Mouse (Mus musculus): ENCODE measurements around the gene Cd300lg. TPM values are rescaled to one million over a fixed set of nuclear protein-coding genes. Genes with fewer than 3 reads are reported as not detected.

The Cd300lg gene
- polyA plus RNA-seq, 1 experiment from 2014 or later = 0.46 TPM

DNA sequence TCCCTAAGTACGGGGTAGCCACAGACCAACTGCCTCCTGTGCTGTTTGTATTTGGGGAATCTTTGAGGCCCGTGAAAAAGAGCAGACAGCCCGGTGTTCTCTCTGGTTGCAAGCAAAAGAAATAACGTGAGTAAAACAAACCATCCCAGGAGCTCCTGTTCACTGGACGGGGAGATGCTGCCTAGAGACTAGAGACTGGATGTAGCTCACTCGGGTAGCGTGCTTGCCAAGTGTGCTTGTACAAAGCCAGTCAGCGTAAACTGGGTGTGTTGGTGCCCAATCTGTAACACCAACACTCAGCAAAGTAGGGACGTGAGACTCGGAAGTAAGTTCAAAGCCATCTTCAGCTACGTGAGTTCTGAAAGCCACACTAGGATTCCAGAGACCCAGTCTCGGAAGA is 11.4 kb downstream of the Cd300lg start:
- Histone ChIP-seq H3K36me3 (ENCODE audit: control insufficient read depth, insufficient read depth) (no peaks in the 10 kb centered on the region), H3K9me3 (ENCODE audit: control insufficient read depth, low read length) (no peaks in the 10 kb centered on the region), H3K9ac (replicated peaks; ENCODE audit: low read depth, low read length) (no peak overlapping the region), H3K4me2 (ENCODE audit: low read length) (no peak overlapping the region), H3K27ac (ENCODE audit: low read length) (no peak overlapping the region), H3K27me3 (replicated peaks; ENCODE audit: control insufficient read depth, insufficient read depth, low read length) (no peaks in the 10 kb centered on the region), H3K4me3 (replicated peaks; ENCODE audit: low read length) (no peak overlapping the region), H3K4me1 (replicated peaks; ENCODE audit: control insufficient read depth, insufficient read depth, low read length) (no peaks in the 10 kb centered on the region)
- no peak for ATAC-seq
- 78% methylated on average over 12 of the region's 12 CpGs for WGBS

DNA sequence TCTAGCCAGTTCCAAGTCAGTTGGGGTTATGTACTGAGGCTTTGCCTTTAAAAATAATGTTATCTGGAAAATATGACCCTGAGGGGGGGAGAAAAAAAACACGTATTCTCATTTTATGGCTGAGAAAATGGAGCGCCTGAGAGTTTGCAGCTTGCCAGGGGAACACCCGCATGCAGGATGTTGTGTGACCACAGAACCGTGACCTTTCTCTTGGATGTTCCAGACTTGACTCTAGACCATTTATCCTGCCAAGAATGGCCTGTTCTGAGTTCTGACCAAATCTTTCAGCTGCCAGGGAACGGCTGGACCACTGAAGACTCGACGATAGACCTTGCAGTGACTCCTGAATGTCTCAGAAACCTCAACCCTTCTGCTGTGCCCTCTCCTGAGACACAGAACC is 11.9 kb downstream of the Cd300lg start:
- Histone ChIP-seq H3K36me3 (ENCODE audit: control insufficient read depth, insufficient read depth) (no peaks in the 10 kb centered on the region), H3K4me3 (replicated peaks; ENCODE audit: low read length) (no peak overlapping the region), H3K4me1 (replicated peaks; ENCODE audit: control insufficient read depth, insufficient read depth, low read length) (no peaks in the 10 kb centered on the region), H3K9ac (replicated peaks; ENCODE audit: low read depth, low read length) (no peak overlapping the region), H3K27me3 (replicated peaks; ENCODE audit: control insufficient read depth, insufficient read depth, low read length) (no peaks in the 10 kb centered on the region), H3K27ac (ENCODE audit: low read length) (no peak overlapping the region), H3K4me2 (ENCODE audit: low read length) (no peak overlapping the region), H3K9me3 (ENCODE audit: control insufficient read depth, low read length) (no peaks in the 10 kb centered on the region)
- WGBS = 86% methylated on average over 7 of the region's 7 CpGs
- ATAC-seq = no peak

DNA sequence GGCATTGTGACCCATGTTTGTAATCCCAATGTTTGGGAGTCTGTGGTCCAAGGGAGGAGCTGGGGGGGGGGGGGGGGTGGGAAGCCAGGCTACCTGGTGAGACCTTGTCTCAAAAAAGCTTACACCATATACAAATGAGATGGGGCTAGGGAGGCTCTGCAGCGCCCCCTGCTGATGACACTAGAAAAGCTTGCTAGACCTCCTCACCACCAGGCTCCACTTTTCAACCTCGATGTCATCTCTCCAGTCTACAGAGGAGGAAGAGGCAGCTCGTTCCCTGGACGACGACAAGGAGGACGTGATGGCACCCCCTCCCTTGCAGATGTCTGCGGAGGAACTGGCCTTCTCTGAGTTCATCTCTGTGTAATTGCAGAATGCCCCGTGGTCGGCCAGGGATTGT is 12.5 kb downstream of the Cd300lg start:
- Histone ChIP-seq H3K4me3 (replicated peaks; ENCODE audit: low read length) (no peak overlapping the region), H3K4me1 (replicated peaks; ENCODE audit: control insufficient read depth, insufficient read depth, low read length) (no peaks in the 10 kb centered on the region), H3K9ac (replicated peaks; ENCODE audit: low read depth, low read length) (no peak overlapping the region), H3K27me3 (replicated peaks; ENCODE audit: control insufficient read depth, insufficient read depth, low read length) (no peaks in the 10 kb centered on the region), H3K36me3 (ENCODE audit: control insufficient read depth, insufficient read depth) (no peaks in the 10 kb centered on the region), H3K4me2 (ENCODE audit: low read length) (no peak overlapping the region), H3K9me3 (ENCODE audit: control insufficient read depth, low read length) (no peaks in the 10 kb centered on the region), H3K27ac (ENCODE audit: low read length) (no peak overlapping the region)
- 28% methylated on average over 9 of the region's 9 CpGs for WGBS
- no peak for ATAC-seq

DNA sequence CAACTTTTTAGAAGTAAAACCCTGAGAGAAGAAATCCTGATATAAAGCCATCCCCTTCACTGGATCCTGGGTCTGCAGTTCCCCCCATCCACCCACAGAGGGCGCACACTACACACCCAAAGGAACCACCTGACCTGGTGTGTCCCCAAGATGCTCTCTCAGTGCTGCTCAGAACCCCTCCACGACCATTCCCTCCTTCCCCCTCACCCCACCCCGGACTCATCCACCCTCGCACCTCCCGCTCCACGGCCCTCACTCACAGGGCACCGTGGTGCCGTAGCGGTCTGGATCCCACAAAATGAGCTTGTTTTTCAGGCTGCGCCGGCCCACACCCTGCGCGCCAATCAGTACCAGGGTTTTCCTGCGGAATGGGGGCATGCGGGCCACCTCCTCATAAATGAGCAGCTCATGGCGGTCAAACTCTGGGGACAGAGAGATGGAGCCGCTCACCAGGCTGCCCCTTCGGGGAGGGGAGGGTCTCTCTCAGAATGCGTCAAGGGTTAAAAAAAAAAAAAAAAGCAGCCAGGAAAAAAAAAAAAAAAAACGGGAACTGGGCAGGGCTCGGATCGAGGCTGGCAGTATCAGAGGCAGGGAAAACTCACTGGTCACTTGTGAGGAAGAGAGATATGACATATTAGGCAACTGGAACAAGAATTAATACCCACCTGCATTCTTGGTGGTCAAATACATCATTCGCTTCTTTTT is 20.1 kb downstream of the Cd300lg start:
- peak; percentile 83 for ATAC-seq
- Histone ChIP-seq H3K27me3 (replicated peaks; ENCODE audit: control insufficient read depth, insufficient read depth, low read length) (no peaks in the 10 kb centered on the region), H3K36me3 (ENCODE audit: control insufficient read depth, insufficient read depth) (peaks cover 6% of the 10 kb centered on the region; the same call in 1 of the 2 replicates), H3K4me2 (ENCODE audit: low read length) (peak overlapping the region; percentile 68), H3K9ac (replicated peaks; ENCODE audit: low read depth, low read length) (peak overlapping the region; percentile 53), H3K9me3 (ENCODE audit: control insufficient read depth, low read length) (no peaks in the 10 kb centered on the region), H3K4me3 (replicated peaks; ENCODE audit: low read length) (peak overlapping the region; percentile 45), H3K4me1 (replicated peaks; ENCODE audit: control insufficient read depth, insufficient read depth, low read length) (peaks cover 3% of the 10 kb centered on the region; the same call in 1 of the 2 replicates), H3K27ac (ENCODE audit: low read length) (no peak overlapping the region)
- WGBS = 5% methylated on average over 22 of the region's 23 CpGs

DNA sequence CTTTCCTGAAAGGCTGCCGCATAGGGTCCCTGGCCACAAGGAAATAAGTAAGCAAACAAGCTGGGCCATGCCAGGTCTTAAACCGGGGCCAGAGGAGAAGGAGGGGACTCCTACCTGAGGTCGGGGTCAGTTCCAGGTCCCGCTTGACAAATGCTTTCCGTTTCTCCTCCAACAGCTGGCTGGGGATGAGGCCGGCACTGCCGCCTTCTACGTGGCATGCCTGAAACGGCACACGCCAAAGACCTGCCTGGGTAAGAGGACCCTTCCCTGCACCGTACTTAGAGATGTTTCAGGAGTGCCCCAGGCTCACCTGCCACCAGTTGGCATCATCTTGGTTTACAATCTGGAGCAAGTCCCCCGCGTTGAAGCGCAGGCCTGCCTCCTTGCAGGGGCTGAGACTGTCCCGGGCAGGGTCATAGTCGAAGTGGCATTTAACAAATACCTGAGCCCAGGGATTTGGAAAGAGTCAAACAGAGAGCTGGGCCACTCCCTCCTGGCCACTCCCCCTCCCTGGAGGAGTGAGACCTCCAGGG is 20.7 kb downstream of the Cd300lg start:
- no peaks in the 10 kb centered on the region for H3K27me3 ChIP-seq (replicated peaks; ENCODE audit: control insufficient read depth, insufficient read depth, low read length)
- ATAC-seq = no peak
- H3K4me1 ChIP-seq (replicated peaks; ENCODE audit: control insufficient read depth, insufficient read depth, low read length) = peaks cover 3% of the 10 kb centered on the region; the same call in 1 of the 2 replicates
- no peaks in the 10 kb centered on the region for H3K9me3 ChIP-seq (ENCODE audit: control insufficient read depth, low read length)
- no peak overlapping the region for H3K27ac ChIP-seq (ENCODE audit: low read length)
- no peak overlapping the region for H3K9ac ChIP-seq (replicated peaks; ENCODE audit: low read depth, low read length)
- peaks cover 6% of the 10 kb centered on the region; the same call in 1 of the 2 replicates for H3K36me3 ChIP-seq (ENCODE audit: control insufficient read depth, insufficient read depth)
- WGBS = 36% methylated on average over 16 of the region's 16 CpGs
- no peak overlapping the region; the same call in 1 of the 2 replicates for H3K4me2 ChIP-seq (ENCODE audit: low read length)
- no peak overlapping the region for H3K4me3 ChIP-seq (replicated peaks; ENCODE audit: low read length)

DNA sequence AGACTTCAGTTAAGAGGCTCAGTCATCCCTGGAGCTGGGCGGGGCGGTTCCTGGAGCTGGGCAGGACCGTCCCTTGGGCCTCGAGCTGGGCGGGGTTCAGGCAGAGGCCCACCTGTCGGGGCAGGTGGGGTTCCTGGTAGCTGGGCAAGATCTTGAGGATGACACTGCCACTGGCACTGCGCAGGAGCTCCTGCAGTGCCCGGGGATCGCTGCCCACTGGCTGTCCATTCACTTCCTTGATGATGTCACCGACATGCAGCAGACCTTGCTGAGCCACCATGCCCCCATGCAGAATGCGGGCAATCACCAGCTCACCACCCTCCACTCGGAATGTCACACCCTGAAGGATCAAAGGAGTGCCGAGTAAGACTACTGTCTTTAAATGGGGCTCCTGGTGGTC is 21.8 kb downstream of the Cd300lg start:
- H3K36me3 ChIP-seq (ENCODE audit: control insufficient read depth, insufficient read depth) = peaks cover 6% of the 10 kb centered on the region; the same call in 1 of the 2 replicates
- H3K9ac ChIP-seq (replicated peaks; ENCODE audit: low read depth, low read length) = no peak overlapping the region
- H3K4me2 ChIP-seq (ENCODE audit: low read length) = no peak overlapping the region
- H3K27me3 ChIP-seq (replicated peaks; ENCODE audit: control insufficient read depth, insufficient read depth, low read length) = no peaks in the 10 kb centered on the region
- H3K4me3 ChIP-seq (replicated peaks; ENCODE audit: low read length) = no peak overlapping the region
- ATAC-seq = no peak
- 88% methylated on average over 13 of the region's 13 CpGs for WGBS
- no peaks in the 10 kb centered on the region for H3K9me3 ChIP-seq (ENCODE audit: control insufficient read depth, low read length)
- no peak overlapping the region for H3K27ac ChIP-seq (ENCODE audit: low read length)
- peaks cover 3% of the 10 kb centered on the region; the same call in 1 of the 2 replicates for H3K4me1 ChIP-seq (replicated peaks; ENCODE audit: control insufficient read depth, insufficient read depth, low read length)

DNA sequence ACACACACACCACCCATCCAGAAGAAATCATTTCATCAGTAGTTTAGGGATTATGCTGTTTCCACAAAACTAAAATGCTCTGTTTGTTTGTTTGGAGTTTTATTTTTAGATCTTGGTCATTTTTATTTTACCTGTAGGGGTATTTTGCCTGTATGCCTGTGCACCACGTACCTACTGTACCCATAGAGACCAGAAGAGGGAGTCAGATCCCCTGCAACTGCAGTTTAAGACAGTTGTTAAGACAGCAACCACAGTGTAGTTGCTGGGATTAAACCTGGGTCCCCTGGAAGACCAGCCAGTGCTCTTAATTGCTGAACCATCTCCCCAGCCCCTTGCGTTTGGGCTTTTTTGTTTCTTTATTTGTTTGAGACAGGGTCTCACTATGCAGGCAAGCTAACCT is 27.7 kb downstream of the Cd300lg start:
- Histone ChIP-seq H3K36me3 (ENCODE audit: control insufficient read depth, insufficient read depth) (no peaks in the 10 kb centered on the region), H3K9ac (replicated peaks; ENCODE audit: low read depth, low read length) (no peak overlapping the region), H3K27ac (ENCODE audit: low read length) (no peak overlapping the region), H3K4me2 (ENCODE audit: low read length) (no peak overlapping the region), H3K9me3 (ENCODE audit: control insufficient read depth, low read length) (no peaks in the 10 kb centered on the region), H3K27me3 (replicated peaks; ENCODE audit: control insufficient read depth, insufficient read depth, low read length) (no peaks in the 10 kb centered on the region), H3K4me1 (replicated peaks; ENCODE audit: control insufficient read depth, insufficient read depth, low read length) (peaks cover 12% of the 10 kb centered on the region), H3K4me3 (replicated peaks; ENCODE audit: low read length) (no peak overlapping the region)
- WGBS = 31% methylated on average over 2 of the region's 2 CpGs
- no peak for ATAC-seq

DNA sequence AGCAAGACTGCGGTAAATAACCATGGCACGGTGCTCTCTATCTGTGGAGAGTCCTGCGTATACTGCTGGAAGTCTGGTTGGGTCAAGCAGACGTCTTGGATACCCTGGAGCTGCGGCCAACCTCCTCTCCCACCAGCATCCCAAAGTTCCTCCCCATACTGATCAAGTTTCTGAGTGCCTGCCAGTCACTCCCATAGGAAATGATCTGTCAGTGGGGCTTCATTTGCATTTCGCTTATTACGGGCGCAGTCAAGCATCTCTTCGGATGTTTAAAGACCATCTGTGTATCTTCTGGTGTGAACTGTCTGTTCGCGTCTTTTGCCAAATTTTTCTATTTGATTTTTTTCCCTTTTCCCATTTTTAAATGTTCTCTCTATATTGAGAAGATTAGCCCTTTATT is 28.3 kb downstream of the Cd300lg start:
- H3K9ac ChIP-seq (replicated peaks; ENCODE audit: low read depth, low read length) = no peak overlapping the region
- H3K27ac ChIP-seq (ENCODE audit: low read length) = peak overlapping the region; percentile 48
- H3K9me3 ChIP-seq (ENCODE audit: control insufficient read depth, low read length) = no peaks in the 10 kb centered on the region
- ATAC-seq = peak; percentile 67; the same call in 1 of the 2 replicates
- H3K4me3 ChIP-seq (replicated peaks; ENCODE audit: low read length) = no peak overlapping the region
- H3K4me2 ChIP-seq (ENCODE audit: low read length) = peak overlapping the region; percentile 35; the same call in 1 of the 2 replicates
- H3K4me1 ChIP-seq (replicated peaks; ENCODE audit: control insufficient read depth, insufficient read depth, low read length) = peaks cover 12% of the 10 kb centered on the region
- 47% methylated on average over 11 of the region's 11 CpGs for WGBS
- H3K36me3 ChIP-seq (ENCODE audit: control insufficient read depth, insufficient read depth) = no peaks in the 10 kb centered on the region
- no peaks in the 10 kb centered on the region for H3K27me3 ChIP-seq (replicated peaks; ENCODE audit: control insufficient read depth, insufficient read depth, low read length)

DNA sequence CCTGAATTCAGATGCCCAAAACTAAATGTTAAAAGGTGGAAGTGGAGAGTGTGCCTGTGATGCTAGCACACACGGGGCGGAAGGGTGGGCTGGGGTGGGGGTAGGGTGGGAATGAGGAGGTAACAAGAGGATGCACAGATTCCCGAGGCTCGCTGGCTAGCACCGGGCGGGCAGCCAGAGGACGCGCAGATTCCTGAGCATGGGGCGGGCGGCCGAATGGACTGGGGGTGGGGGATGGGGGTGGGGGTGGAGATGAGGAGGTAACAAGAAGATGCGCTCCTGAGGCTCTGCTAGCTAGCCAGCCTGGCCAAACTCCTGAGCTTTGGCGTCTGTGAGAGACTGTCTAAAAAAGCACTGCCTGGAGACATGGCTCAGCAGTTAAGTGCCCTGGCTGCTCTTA is 29.1 kb downstream of the Cd300lg start:
- peak overlapping the region; percentile 9 for H3K27ac ChIP-seq (ENCODE audit: low read length)
- H3K4me1 ChIP-seq (replicated peaks; ENCODE audit: control insufficient read depth, insufficient read depth, low read length) = peaks cover 12% of the 10 kb centered on the region
- H3K9ac ChIP-seq (replicated peaks; ENCODE audit: low read depth, low read length) = no peak overlapping the region; the same call in 1 of the 2 replicates
- 3% methylated on average over 13 of the region's 13 CpGs for WGBS
- no peak overlapping the region for H3K4me3 ChIP-seq (replicated peaks; ENCODE audit: low read length)
- H3K4me2 ChIP-seq (ENCODE audit: low read length) = peak overlapping the region; percentile 35
- H3K36me3 ChIP-seq (ENCODE audit: control insufficient read depth, insufficient read depth) = no peaks in the 10 kb centered on the region
- no peaks in the 10 kb centered on the region for H3K9me3 ChIP-seq (ENCODE audit: control insufficient read depth, low read length)
- H3K27me3 ChIP-seq (replicated peaks; ENCODE audit: control insufficient read depth, insufficient read depth, low read length) = no peaks in the 10 kb centered on the region
- no peak for ATAC-seq

Measured in forebrain, embryonic 16.5 days (tissue).